Mouse (Mus musculus): ENCODE data around the gene Ppp1r16b. TPM values are rescaled to one million over a fixed set of nuclear protein-coding genes. Genes with fewer than 3 reads are reported as not detected.

Ppp1r16b gene
- polyA plus RNA-seq, 1 experiment: 3.7 TPM

DNA sequence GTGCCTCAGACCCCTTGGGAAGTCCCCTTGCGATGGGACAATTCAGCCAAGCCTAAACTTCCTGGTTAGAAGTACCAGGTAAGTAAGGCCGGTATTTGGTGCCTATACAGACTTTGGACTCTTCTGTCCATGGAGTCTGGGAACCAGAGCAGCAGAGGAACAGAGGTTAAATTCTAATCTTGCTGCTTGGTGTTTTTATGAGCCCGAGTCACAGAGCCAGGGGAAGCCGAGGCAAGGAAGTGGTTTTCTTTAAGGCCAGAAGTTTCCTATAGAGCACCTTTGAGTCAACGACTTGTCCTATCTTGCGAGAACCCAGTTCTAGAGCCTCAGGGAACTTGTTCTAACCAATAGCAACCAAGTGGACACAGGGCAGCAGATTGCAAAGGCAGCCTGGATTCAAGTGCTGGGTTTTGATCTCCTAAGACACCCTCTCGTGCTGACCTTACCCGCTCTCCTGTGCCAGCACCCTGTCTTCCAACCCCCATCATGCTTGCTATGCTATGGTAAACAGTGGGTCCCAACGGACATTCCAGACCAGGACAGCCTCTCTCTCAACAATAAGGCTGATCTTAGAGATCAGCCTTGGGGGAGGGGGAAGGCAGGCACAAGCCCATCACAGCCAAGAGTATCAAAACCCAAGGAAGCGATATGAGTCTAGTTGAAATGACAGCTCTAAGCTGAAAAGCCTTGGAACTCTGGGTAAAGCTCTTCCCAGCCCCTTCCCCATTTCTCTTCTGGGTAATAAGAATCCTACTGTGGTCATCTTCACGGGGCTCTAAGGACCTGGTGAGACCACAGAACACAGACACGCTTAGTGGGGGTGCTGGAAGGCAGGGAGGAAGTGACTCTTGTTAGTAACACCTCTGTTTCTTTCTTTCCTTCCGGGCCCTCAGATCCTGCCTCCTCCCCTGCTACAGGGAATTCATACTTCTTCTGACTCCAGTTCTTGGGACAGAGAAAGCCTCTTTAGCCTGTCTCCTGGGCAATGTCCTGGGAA lies 4.3 kb downstream of the Ppp1r16b start:
- Histone ChIP-seq H3K27me3 (ENCODE audit: control insufficient read depth, insufficient read depth, low read length, poor library complexity, severe bottlenecking) (peaks cover 8% of the 10 kb centered on the region; the same call in 1 of the 2 replicates), H3K4me3 (ENCODE audit: low read depth, low read length) (no peak overlapping the region), H3K4me1 (ENCODE audit: control insufficient read depth, insufficient read depth, low read length) (peaks cover 1% of the 10 kb centered on the region), H3K27ac (ENCODE audit: insufficient read depth, low read length) (no peak overlapping the region), H3K9ac (ENCODE audit: low read depth, poor library complexity, severe bottlenecking) (no peak overlapping the region), H3K36me3 (ENCODE audit: control insufficient read depth, insufficient read depth, low read length, poor library complexity, severe bottlenecking) (no peaks in the 10 kb centered on the region), H3K9me3 (replicated peaks; ENCODE audit: control insufficient read depth, insufficient read depth, low read length, poor library complexity, severe bottlenecking) (no peaks in the 10 kb centered on the region)
- TF ChIP-seq POLR2A (IDR thresholded peaks at IDR 0.05; ENCODE audit: insufficient read depth, low read length): no peak
- TF ChIP-seq CTCF (IDR thresholded peaks at IDR 0.05; ENCODE audit: low read depth, low read length): no peak
- no peak for TF ChIP-seq EP300 (IDR thresholded peaks at IDR 0.05; ENCODE audit: insufficient read depth, low read depth, low read length)

DNA sequence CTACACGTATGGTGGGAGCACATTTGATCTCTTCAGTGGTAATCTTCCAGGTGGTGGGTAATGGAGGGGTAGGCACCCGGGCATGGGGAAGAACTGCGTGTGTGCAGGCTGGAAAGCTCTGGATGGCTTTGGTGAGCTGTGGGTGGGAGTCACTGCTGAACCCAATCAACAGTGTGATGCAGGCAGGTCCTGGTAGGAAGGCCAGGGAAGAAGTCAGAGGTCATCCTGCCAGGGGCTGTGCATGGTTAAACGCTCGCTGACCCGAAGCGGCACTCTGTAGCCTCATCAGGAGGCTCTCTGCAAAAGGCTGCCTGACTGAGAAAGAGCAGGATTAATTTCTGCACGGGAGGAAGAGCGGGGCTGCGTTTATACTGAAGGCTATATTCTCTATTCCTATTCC lies 5.4 kb downstream of the Ppp1r16b start:
- TF ChIP-seq POLR2A (IDR thresholded peaks at IDR 0.05; ENCODE audit: insufficient read depth, low read length): no peak
- TF ChIP-seq EP300 (IDR thresholded peaks at IDR 0.05; ENCODE audit: insufficient read depth, low read depth, low read length): no peak
- TF ChIP-seq CTCF (IDR thresholded peaks at IDR 0.05; ENCODE audit: low read depth, low read length): no peak
- Histone ChIP-seq H3K9me3 (replicated peaks; ENCODE audit: control insufficient read depth, insufficient read depth, low read length, poor library complexity, severe bottlenecking) (no peaks in the 10 kb centered on the region), H3K4me1 (ENCODE audit: control insufficient read depth, insufficient read depth, low read length) (peaks cover 1% of the 10 kb centered on the region), H3K27ac (ENCODE audit: insufficient read depth, low read length) (no peak overlapping the region), H3K36me3 (ENCODE audit: control insufficient read depth, insufficient read depth, low read length, poor library complexity, severe bottlenecking) (no peaks in the 10 kb centered on the region), H3K27me3 (ENCODE audit: control insufficient read depth, insufficient read depth, low read length, poor library complexity, severe bottlenecking) (peaks cover 8% of the 10 kb centered on the region; the same call in 1 of the 2 replicates), H3K9ac (ENCODE audit: low read depth, poor library complexity, severe bottlenecking) (no peak overlapping the region), H3K4me3 (ENCODE audit: low read depth, low read length) (no peak overlapping the region)

DNA sequence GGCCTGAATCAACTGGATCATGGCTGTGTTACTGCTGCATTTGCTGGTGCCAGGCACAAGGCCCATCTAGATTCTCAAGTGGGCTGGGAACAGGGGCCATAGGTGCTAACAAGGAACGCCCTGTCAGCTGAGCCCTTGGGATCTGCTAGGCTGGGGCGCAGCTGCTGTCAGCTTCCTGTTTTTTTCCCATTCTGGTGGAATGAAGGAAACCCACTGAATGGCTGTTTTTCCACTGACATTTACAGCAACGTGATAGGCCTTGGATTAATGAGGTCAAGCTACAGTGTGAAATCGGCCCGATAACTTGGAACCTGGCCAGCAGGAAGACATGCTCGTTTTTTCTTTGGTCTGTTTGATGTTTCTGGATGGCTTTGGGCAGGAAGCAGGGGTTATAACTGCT lies 7.6 kb downstream of the Ppp1r16b start:
- no peak overlapping the region for H3K9ac ChIP-seq (ENCODE audit: low read depth, poor library complexity, severe bottlenecking)
- no peaks in the 10 kb centered on the region for H3K4me1 ChIP-seq (ENCODE audit: control insufficient read depth, insufficient read depth, low read length)
- H3K9me3 ChIP-seq (replicated peaks; ENCODE audit: control insufficient read depth, insufficient read depth, low read length, poor library complexity, severe bottlenecking): no peaks in the 10 kb centered on the region
- H3K36me3 ChIP-seq (ENCODE audit: control insufficient read depth, insufficient read depth, low read length, poor library complexity, severe bottlenecking): no peaks in the 10 kb centered on the region
- TF ChIP-seq POLR2A (IDR thresholded peaks at IDR 0.05; ENCODE audit: insufficient read depth, low read length): no peak
- no peak for TF ChIP-seq CTCF (IDR thresholded peaks at IDR 0.05; ENCODE audit: low read depth, low read length)
- TF ChIP-seq EP300 (IDR thresholded peaks at IDR 0.05; ENCODE audit: insufficient read depth, low read depth, low read length): no peak
- no peak overlapping the region for H3K27ac ChIP-seq (ENCODE audit: insufficient read depth, low read length)
- no peak overlapping the region for H3K4me3 ChIP-seq (ENCODE audit: low read depth, low read length)
- H3K27me3 ChIP-seq (ENCODE audit: control insufficient read depth, insufficient read depth, low read length, poor library complexity, severe bottlenecking): peaks cover 8% of the 10 kb centered on the region; the same call in 1 of the 2 replicates

DNA sequence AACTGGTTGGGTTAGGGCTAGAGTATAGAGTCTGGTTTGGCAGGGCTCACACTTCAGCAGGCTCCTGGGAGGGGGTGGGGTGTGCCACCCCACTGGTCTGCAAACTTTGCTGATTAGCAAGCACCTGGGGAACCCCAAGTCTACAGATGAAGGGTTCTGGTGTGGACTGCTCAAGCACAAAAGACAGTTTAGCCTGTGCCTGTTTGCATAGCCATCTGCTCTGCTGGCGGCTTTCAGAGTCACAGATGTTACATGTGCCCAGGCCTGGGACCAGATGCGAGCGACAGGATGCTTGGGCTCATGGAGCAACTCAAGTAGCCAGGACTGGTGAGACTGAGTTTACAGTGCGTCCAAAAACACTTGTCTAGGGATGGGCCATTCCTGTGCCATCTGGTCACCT lies 8.3 kb downstream of the Ppp1r16b start:
- Histone ChIP-seq H3K4me3 (ENCODE audit: low read depth, low read length) (no peak overlapping the region), H3K27me3 (ENCODE audit: control insufficient read depth, insufficient read depth, low read length, poor library complexity, severe bottlenecking) (peaks cover 8% of the 10 kb centered on the region; the same call in 1 of the 2 replicates), H3K9ac (ENCODE audit: low read depth, poor library complexity, severe bottlenecking) (no peak overlapping the region), H3K4me1 (ENCODE audit: control insufficient read depth, insufficient read depth, low read length) (no peaks in the 10 kb centered on the region), H3K9me3 (replicated peaks; ENCODE audit: control insufficient read depth, insufficient read depth, low read length, poor library complexity, severe bottlenecking) (no peaks in the 10 kb centered on the region), H3K36me3 (ENCODE audit: control insufficient read depth, insufficient read depth, low read length, poor library complexity, severe bottlenecking) (no peaks in the 10 kb centered on the region), H3K27ac (ENCODE audit: insufficient read depth, low read length) (no peak overlapping the region)
- TF ChIP-seq POLR2A (IDR thresholded peaks at IDR 0.05; ENCODE audit: insufficient read depth, low read length) (no peak), CTCF (IDR thresholded peaks at IDR 0.05; ENCODE audit: low read depth, low read length) (no peak), EP300 (IDR thresholded peaks at IDR 0.05; ENCODE audit: insufficient read depth, low read depth, low read length) (no peak)

DNA sequence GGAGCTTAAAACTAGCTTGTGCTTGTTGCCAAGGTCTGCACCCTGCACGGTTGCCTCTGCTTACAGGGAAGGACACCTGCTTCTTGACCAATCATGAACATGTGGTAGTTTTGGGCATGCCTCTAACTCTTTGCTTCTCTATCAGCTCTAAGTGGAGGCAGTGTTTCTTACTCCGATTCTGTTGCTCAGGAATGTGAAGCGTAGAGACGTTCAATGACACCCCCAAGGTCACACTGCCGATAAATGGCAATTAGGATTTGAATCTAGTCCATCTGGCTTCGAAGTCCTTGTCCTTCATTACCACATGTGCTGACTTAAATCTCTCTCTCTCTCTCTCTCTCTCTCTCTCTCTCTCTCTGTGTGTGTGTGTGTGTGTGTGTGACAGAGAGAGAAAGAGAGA lies 8.9 kb downstream of the Ppp1r16b start:
- no peak for TF ChIP-seq CTCF (IDR thresholded peaks at IDR 0.05; ENCODE audit: low read depth, low read length)
- no peak for TF ChIP-seq EP300 (IDR thresholded peaks at IDR 0.05; ENCODE audit: insufficient read depth, low read depth, low read length)
- no peak for TF ChIP-seq POLR2A (IDR thresholded peaks at IDR 0.05; ENCODE audit: insufficient read depth, low read length)
- H3K4me3 ChIP-seq (ENCODE audit: low read depth, low read length): no peak overlapping the region
- peaks cover 7% of the 10 kb centered on the region; the same call in 1 of the 2 replicates for H3K27me3 ChIP-seq (ENCODE audit: control insufficient read depth, insufficient read depth, low read length, poor library complexity, severe bottlenecking)
- no peak overlapping the region for H3K27ac ChIP-seq (ENCODE audit: insufficient read depth, low read length)
- no peaks in the 10 kb centered on the region for H3K9me3 ChIP-seq (replicated peaks; ENCODE audit: control insufficient read depth, insufficient read depth, low read length, poor library complexity, severe bottlenecking)
- H3K4me1 ChIP-seq (ENCODE audit: control insufficient read depth, insufficient read depth, low read length): no peaks in the 10 kb centered on the region
- H3K36me3 ChIP-seq (ENCODE audit: control insufficient read depth, insufficient read depth, low read length, poor library complexity, severe bottlenecking): no peaks in the 10 kb centered on the region
- no peak overlapping the region for H3K9ac ChIP-seq (ENCODE audit: low read depth, poor library complexity, severe bottlenecking)

DNA sequence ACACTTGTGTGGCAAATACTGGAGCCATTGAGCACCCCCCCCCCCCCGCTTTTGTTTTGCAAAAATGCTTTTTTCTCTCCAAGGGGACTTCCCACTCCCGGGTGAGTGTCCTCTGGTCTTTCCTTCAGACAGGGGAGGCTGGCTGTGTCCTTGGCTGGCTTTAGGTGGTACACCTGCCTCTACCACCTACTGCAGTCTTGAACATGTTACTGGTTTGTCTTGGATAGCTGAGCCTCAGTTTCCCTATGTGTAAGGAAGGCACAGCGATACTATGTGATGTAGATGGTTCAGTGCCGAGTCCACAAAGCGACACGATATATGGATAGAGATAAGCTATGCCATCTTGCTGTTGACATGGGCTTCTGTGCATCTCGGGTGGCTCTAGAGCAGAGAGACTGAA lies 9.6 kb downstream of the Ppp1r16b start:
- no peak overlapping the region for H3K9ac ChIP-seq (ENCODE audit: low read depth, poor library complexity, severe bottlenecking)
- H3K4me1 ChIP-seq (ENCODE audit: control insufficient read depth, insufficient read depth, low read length): no peaks in the 10 kb centered on the region
- no peak overlapping the region for H3K27ac ChIP-seq (ENCODE audit: insufficient read depth, low read length)
- no peaks in the 10 kb centered on the region for H3K36me3 ChIP-seq (ENCODE audit: control insufficient read depth, insufficient read depth, low read length, poor library complexity, severe bottlenecking)
- no peaks in the 10 kb centered on the region for H3K9me3 ChIP-seq (replicated peaks; ENCODE audit: control insufficient read depth, insufficient read depth, low read length, poor library complexity, severe bottlenecking)
- 0 out of 2 replicates have a peak, but pooled peaks cover 1% of the 10 kb centered on the region for H3K27me3 ChIP-seq (ENCODE audit: control insufficient read depth, insufficient read depth, low read length, poor library complexity, severe bottlenecking)
- H3K4me3 ChIP-seq (ENCODE audit: low read depth, low read length): no peak overlapping the region
- TF ChIP-seq POLR2A (IDR thresholded peaks at IDR 0.05; ENCODE audit: insufficient read depth, low read length): no peak
- no peak for TF ChIP-seq EP300 (IDR thresholded peaks at IDR 0.05; ENCODE audit: insufficient read depth, low read depth, low read length)
- TF ChIP-seq CTCF (IDR thresholded peaks at IDR 0.05; ENCODE audit: low read depth, low read length): no peak

Measured in ES-Bruce4 (cell line).